Mouse (Mus musculus) lung, adult 2 months (tissue): ENCODE results near the gene Fut7. TPM values are rescaled to one million over a fixed set of nuclear protein-coding genes. Genes with fewer than 3 reads are reported as not detected.

Experiments used
- DNase-seq: peaks from one replicate; pipeline ENCODE4 v3.0.0; 2022
- H3K4me1 ChIP-seq: fragments of 200-500 bp; 2 replicates; pipeline ENCODE4 v1.6.1; 2011; ENCODE audit warnings: low read length; ENCODE audit not compliant: control insufficient read depth, insufficient read depth
- H3K4me3 ChIP-seq: fragments of 200-500 bp; replicated peaks from 2 replicates; pipeline ENCODE3; 2011; ENCODE audit warnings: low read depth, mild to moderate bottlenecking, control low read depth, low read length; ENCODE audit errors: extremely low read depth
- CTCF ChIP-seq: fragments of 200-500 bp; IDR thresholded peaks from 2 replicates; pipeline ENCODE4 v1.5.1; 2011; ENCODE audit warnings: mild to moderate bottlenecking, low read length, control low read depth; ENCODE audit not compliant: insufficient read depth
- POLR2A ChIP-seq: fragments of 200-500 bp; IDR thresholded peaks from 2 replicates; pipeline ENCODE4 v1.6.1; 2011; ENCODE audit warnings: low read depth, mild to moderate bottlenecking, control low read depth, low read length, borderline replicate concordance; ENCODE audit errors: extremely low read depth
- WGBS: fragments of 180-500 bp; shearing (Covaris S2); methylation state at CpG from one replicate; pipeline ENCODE4 v1.1.7; 2018; 5-methylcytosine and 5-hydroxymethylcytosine counted together
- polyA plus RNA-seq: library from polyadenylated mRNA; depleted of rRNA; stranded (reverse); fragments of >200 nt; gene quantifications from 2 replicates; pipeline ENCODE4 v1.2.3, GENCODE M21; 2012

Gene Fut7
- polyA plus RNA-seq, 1 experiment = 3.0 TPM

GRCm38 (mm10) chr2:25431308-25431855 is 8.3 kb downstream of the Fut7 start:
- 85% methylated on average over 6 of the region's 6 CpGs for WGBS
- no peak for DNase-seq
- no peak for TF ChIP-seq POLR2A
- no peak for TF ChIP-seq CTCF
- Histone ChIP-seq H3K4me1 (peaks cover 5% of the 10 kb centered on the region; the same call in 1 of the 2 replicates), H3K4me3 (no peak overlapping the region)

GRCm38 (mm10) chr2:25432326-25433098 is 9.4 kb downstream of the Fut7 start:
- WGBS = 77% methylated on average over 11 of the region's 11 CpGs
- DNase-seq = no peak
- no peak overlapping the region for H3K4me3 ChIP-seq
- H3K4me1 ChIP-seq = peaks cover 5% of the 10 kb centered on the region; the same call in 1 of the 2 replicates
- TF ChIP-seq CTCF (no peak), POLR2A (no peak)

GRCm38 (mm10) chr2:25433101-25433500 is 10.0 kb downstream of the Fut7 start:
- no peak for DNase-seq
- WGBS = 82% methylated on average over 17 of the region's 17 CpGs
- Histone ChIP-seq H3K4me1 (peaks cover 5% of the 10 kb centered on the region; the same call in 1 of the 2 replicates), H3K4me3 (no peak overlapping the region)
- TF ChIP-seq CTCF = no peak
- no peak for TF ChIP-seq POLR2A

DNA sequence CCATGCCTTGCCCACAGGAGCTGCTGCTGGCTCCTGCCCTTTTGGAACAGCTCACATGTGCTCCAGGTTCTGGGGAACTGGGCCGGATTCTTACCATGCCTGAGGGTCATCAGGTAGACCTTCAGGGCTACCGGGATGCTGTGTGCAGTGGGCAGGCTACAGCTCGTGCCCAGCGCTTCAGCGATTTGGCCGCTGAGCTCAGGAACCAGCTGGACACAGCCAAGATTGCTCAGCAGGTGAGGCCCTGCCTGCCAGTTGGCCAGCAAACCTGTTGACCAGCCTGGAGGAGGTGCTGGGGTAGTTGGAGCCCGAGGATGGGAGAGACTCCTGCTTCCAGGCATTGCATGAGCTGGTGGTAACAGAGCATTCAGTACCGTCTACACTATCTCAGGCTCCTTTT is 11.2 kb downstream of the Fut7 start:
- 84% methylated on average over 8 of the region's 8 CpGs for WGBS
- H3K4me1 ChIP-seq = peaks cover under 1% of the 10 kb centered on the region; the same call in 1 of the 2 replicates
- no peak overlapping the region for H3K4me3 ChIP-seq
- no peak for DNase-seq
- no peak for TF ChIP-seq CTCF

DNA sequence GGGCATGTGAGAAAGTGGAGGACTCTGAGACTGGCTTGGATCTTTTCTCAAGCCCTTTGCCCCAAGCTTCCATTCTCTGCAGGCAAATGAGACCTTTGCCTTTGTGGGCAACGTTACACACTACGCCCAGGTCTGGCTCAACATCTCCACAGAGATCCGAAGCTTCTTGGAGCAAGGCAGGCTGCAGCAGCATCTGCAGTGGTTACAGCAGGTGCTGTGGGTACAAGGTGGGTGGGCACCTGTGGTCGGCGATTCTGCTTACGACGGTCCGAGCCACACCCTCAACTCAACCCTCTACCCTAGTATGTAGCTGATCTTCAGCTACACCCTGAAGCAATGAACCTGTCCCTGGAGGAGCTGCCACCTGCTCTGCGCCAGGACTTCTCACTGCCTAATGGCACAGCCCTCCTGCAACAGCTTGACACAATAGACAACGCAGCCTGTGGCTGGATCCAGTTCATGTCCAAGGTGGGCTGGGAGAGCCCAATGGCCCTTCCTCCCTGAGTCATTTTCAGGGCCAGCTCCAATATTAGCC is 13.3 kb downstream of the Fut7 start:
- no peak for DNase-seq
- Histone ChIP-seq H3K4me3 (no peak overlapping the region), H3K4me1 (no peaks in the 10 kb centered on the region)
- TF ChIP-seq POLR2A = no peak
- TF ChIP-seq CTCF = no peak
- 91% methylated on average over 10 of the region's 10 CpGs for WGBS

DNA sequence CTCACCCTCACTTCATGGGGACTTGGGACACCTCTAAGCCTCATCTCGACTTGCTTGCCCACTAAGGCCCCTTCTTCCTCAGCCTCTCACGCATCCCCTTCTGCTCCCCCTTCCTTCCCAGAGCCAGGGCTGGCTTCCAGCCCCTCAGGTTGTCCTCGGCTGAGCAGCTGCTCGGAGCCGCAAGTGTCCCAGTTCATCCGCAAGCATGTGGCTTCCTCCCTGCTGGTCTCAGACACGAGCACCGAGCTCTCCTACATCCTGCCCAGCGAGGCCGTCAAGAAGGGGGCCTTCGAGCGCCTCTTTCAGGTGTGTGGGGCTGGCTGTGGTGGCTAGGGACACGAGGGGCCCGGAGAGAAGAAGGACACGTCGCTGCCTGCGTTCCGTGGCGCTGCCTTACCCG is 18.0 kb downstream of the Fut7 start:
- 85% methylated on average over 20 of the region's 20 CpGs for WGBS
- no peak for DNase-seq
- H3K4me1 ChIP-seq = no peaks in the 10 kb centered on the region
- no peak overlapping the region for H3K4me3 ChIP-seq
- no peak for TF ChIP-seq POLR2A
- TF ChIP-seq CTCF = no peak

- WGBS = 87% methylated on average over 14 of the region's 14 CpGs
- DNase-seq = no peak
- Histone ChIP-seq H3K4me1 (no peaks in the 10 kb centered on the region), H3K4me3 (no peak overlapping the region)
- no peak for TF ChIP-seq POLR2A
These were observed 19.6 kb downstream of the Fut7 start for GRCm38 (mm10) chr2:25442682-25443081.

GRCm38 (mm10) chr2:25450853-25451647 is 28.0 kb downstream of the Fut7 start:
- 63% methylated on average over 8 of the region's 8 CpGs for WGBS
- DNase-seq = no peak
- Histone ChIP-seq H3K4me3 (no peak overlapping the region), H3K4me1 (no peaks in the 10 kb centered on the region)
- TF ChIP-seq CTCF = no peak
- TF ChIP-seq POLR2A = no peak

DNA sequence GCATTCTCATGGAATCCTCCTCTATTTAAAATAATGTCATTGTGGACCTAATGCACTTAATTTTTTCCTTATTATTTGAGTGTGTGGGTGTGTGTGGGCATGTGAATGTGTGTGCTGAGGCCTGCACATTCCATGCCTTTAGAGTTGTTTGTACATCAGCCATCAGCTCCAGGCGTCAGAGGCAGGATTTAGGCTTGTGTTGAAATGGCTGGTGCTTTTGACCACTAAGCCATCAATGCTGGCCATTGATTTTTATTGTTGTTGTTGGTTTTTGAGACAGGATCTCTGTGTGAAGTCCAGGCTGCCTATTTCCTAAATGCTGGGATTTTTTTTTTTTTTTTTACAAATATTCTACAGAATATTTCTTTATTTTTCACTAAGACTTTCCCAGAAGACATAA is 29.9 kb downstream of the Fut7 start:
- H3K4me3 ChIP-seq = no peak overlapping the region
- 42% methylated on average over 1 of the region's 1 CpGs for WGBS
- TF ChIP-seq POLR2A (no peak), CTCF (no peak)
- no peak for DNase-seq
- no peaks in the 10 kb centered on the region; the same call in 1 of the 2 replicates for H3K4me1 ChIP-seq
